Mouse (Mus musculus) spleen, postnatal 10 days (tissue): ENCODE measurements at regions not wholly inside any gene's neighbourhood (a gene's known extent, or its start where the extent isn't known, plus 50 kb on each side); places are given as distances from the start of the nearest gene placed in this dataset.
A peak's percentile ranks its signal among the peaks of the same experiment; 100 is the strongest.

Experiments used
- DNase-seq, 2 experiments: peaks; one replicate each; pipeline ENCODE4 v3.0.0; 2021 to 2022; ENCODE audit warnings: low spot score in 2 of 2

GRCm38 (mm10) chr16:77166722-77167121 lies 153.2 kb downstream of the Usp25 start:
- peak in 1 of 2 experiments; percentile 45 for DNase-seq

GRCm38 (mm10) chr16:77173026-77173692 lies 159.7 kb downstream of the Usp25 start:
- no peak for DNase-seq

GRCm38 (mm10) chr16:77174744-77175432 lies 161.4 kb downstream of the Usp25 start:
- no peak for DNase-seq

GRCm38 (mm10) chr16:77180990-77181389 lies 167.5 kb downstream of the Usp25 start:
- DNase-seq: no peak
